Mouse (Mus musculus) mouse trophoblast stem cell (cell line): ENCODE measurements around the gene Sh3bp5l.
"Not testable (repeated sequence)": the region's sequence is repeated elsewhere in the genome, so short reads cannot be mapped to it uniquely, and the experiment has no call there.

Experiments
- in situ Hi-C, 2 experiments: fragments of 300-500 bp; cut with MseI, MboI; formaldehyde crosslinking; loops; 2 replicates in 1 of 2; 3 replicates in 1 of 2; pipeline ENCODE4 v1.15.1; 2025

The Sh3bp5l gene

DNA sequence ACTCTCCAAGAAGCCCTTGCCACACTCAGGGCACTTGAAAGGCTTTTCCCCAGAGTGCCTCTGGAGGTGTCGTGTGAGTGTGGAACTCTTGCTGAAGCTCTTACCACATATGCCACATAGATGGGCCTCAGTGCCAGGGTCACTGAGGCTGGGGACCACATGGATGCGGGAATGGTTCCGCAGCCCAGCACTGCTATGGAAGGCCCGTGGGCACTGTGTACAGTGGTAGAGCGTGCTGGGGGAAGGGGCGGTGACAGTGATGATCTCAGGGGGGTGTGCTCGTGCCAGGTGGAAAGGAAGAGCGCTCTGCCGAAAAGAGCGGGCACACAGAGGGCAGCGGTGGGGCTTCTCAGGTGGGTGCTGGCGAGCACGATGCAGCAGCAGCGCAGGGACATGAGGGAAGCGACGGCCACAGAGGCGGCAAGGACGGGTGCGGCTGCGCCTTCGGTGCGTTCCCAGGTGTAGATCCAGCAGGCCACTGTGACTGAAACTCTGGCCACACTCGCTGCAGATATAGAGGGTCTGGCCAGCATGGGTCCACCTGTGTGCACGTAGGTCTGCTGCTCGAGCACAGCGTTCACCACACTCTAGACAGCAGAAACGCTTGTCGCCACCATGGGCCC is 13.6 kb upstream of the Sh3bp5l start:
- in situ Hi-C loops = no loop called here

DNA sequence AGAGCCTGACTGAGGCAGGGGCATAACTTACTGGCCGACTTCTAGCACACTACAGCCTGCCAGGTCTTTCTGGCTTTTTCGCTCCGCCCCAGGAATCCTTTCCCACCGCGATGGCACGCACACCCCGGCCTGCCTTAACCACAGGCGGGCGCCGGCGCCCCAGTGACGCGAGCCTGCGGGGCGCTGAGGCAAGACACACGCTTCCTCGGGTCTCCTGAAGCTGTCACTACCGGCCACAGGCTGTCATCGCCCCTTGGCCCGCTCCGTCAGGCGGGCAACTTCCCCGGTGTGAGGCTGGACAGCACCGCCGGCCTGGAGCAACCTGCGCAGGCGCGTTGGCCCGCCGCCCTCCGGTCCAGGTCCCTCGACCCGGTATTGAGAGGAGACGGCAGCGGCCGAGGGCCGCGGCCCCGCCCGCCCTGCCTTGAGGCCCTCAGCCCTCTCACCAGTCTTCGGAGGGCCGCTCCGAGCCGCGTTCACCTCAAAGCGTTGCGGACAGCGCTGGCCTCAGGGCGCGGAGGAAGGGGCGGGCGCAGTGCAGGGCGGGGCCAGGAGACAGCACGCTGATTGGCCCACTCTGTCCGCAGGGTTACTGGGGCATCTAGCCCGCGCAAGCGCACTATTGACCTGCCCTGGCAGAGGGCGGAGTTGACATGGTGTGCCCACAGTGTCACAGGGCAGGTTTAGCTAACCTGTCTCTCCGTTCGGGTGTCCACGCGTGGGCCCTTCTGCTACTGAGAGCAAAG is 7.5 kb upstream of the Sh3bp5l start:
- in situ Hi-C loops = no loop called here

DNA sequence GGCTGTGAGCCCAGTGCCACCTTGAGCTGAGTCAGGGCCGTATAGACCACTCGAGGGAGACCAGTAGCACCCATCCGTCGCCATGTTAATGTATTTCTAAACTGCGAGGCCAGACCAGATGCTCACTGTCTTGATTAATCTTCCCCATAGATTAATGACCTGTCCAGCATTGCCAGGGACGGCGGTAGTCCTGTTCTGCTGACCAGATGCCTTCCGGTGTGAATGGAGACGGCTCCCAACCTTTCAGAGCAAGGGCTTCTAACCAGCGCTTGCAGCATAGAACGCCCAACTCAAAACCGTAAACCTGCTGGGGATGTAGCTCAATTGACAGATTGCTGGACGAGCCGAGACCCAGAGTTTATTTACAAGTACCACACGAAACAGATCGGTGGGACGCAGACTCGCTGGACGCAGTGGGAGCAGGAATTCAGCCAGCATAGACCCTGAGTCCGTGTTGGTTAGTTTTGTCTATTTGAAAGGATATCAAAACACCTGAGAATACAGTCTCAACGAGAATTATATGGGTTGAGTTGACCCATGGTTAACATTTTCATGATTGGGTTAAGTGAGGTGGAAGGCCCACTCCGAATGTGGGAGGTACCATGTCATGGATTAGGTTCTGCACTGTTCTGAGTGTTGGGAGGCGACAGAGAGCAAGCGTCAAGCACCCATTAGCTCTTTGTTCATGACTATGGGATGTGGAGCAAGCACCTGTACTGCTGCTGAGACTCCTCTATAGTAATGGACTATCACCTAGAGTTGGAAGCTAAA is 6.8 kb upstream of the Sh3bp5l start:
- in situ Hi-C loops = no loop called here

GRCm38 (mm10) chr11:58324614-58325229 is 5.8 kb upstream of the Sh3bp5l start:
- in situ Hi-C loops = no loop called here

- in situ Hi-C loops = no loop called here
Observed at GRCm38 (mm10) chr11:58326781-58327180, 3.7 kb upstream of the Sh3bp5l start.

DNA sequence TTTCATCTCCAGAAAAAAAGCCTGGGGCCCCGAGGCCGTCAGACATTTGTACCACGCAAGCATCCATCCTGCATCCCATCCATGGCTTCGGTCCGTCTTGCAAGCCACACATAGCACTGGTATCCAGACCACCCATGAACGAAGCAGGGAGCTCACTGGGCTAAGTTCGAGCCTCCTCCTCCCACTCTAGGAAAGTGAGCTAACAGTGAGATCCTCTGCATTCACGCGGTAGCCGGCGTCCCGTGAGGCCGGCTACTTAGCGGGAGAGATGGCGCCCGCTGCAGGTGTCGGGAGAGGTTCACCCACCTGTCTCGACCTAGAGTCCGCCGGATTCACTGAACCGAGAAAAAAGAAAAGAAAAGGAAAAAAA is 633 bp upstream of the Sh3bp5l start:
- in situ Hi-C loops = no loop called here

GRCm38 (mm10) chr11:58331149-58331495 is 598 bp downstream of the Sh3bp5l start:
- in situ Hi-C loops = no loop called here

- in situ Hi-C loops = no loop called here
Observed at GRCm38 (mm10) chr11:58331546-58331945, 1.0 kb downstream of the Sh3bp5l start.

DNA sequence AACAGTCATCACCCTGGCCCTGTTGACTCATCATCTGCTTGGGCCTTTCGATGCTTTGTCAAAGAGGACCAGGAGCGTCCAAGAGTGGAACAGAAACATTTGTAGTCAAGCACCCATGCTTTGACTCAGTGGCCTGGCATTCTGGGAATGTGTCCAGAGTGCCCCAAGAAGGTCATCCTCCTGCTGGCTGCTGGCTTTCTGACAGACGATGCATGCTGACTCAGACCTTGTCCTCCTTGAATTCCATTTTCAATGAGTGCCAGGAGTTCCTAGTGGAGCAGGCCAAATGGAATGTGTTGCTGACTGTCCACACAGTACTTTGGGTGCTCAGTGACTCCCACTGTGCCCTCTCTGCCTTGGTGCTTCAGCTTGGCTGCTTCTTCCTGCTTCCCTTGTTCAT is 4.2 kb downstream of the Sh3bp5l start:
- in situ Hi-C loops = no loop called here

DNA sequence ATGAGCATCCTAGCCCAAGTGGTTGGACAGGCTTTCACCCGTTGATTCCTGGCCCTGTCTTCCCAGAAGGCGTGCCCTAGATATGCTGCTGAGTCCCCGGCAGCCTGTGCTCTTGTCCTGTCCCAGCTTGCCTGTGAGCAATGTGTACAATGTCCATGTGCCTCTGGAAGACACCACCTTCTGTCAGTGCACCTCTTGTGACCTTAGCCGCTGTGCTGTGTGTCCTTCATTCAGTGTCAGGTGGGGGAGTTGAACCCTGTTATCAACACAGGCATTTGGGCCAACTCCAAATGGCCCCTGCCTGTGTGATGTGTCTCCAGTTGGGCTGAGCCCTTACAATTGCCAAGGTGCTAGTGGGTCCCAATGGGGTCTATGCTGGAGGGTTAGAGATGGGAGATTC is 16.2 kb downstream of the Sh3bp5l start:
- in situ Hi-C loops = no loop called here

GRCm38 (mm10) chr11:58350628-58351027 is 20.1 kb downstream of the Sh3bp5l start:
- in situ Hi-C loops = no loop called here

DNA sequence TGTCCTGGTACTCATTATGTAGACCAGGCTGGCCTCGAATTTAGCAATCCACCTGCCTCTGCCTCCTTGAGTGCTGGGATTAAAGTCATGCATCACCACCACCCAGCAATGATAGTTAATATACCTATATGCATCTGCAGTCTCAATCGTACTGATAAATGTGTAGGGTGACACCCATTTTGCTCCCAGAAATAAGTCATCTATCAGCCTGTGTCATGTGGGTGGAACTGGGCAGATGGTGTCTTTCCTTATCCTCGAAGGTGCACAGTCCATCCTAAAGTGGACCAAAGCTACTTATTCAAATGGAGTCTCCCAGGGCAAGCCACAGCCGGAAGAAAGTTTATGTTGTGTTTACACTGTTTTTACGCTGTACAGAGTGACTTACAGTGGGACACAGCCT is 20.7 kb downstream of the Sh3bp5l start:
- in situ Hi-C loops = no loop called here

DNA sequence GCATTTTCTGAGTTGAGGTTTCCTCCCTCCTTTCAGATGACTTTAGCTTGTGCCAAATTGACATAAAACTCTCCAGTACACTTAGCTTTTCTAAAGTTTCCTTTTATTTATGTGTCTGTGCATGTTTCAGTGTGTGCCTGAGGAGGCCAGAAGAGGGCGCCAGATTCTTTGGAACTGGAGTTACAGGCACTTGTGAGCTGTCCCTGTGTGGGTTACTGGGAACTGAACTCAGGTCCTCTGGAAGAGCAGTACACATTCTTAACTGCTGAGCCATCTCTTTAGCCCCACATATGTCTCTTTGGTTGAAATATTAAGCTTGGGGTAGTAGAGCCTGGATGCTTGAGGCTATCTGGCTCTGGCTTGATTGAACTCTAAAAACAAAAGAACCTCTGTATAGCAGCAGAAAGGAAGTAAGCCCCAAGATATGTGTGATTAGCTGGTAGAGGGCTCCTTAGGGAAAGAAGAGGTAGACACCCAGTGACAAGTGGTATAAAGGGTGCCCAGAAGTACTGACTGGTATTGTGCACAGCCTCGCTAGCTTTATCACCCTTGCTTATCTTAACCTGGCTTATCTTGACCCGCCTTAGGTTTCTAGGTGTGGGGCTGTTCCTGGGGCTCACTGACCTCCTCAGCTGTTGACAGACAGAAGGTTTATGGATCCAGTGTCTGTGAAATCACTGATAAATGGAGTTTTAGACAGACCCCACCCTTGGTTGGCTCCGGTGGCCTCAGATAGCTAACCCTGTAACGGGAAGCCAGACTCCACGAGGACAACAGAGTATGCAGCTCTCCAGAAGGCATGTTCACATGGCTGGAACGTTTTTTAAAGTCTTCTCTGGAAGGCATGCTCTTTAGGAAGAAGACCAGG is 22.4 kb downstream of the Sh3bp5l start:
- in situ Hi-C loops = no loop called here

GRCm38 (mm10) chr11:58353709-58354108 is 23.2 kb downstream of the Sh3bp5l start:
- in situ Hi-C loops = no loop called here

DNA sequence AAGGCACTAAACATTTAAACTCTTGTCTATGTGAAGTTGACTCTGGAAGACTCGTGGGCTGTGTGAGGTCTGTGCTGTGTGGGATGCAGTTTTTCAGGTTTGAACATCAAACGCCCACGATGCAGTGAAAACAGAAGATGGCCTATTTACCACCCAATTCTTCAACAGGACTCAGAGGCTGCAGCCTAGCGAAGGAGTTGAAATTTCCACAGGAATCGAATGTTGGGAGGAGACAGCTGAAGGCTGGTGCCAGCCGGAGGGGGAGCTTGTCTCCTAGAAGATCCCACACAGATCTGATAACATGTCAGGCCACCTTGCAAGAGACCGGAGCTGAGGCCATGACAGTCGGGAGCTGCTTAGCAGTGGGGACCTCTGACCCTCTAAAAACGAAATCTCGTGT is 24.0 kb downstream of the Sh3bp5l start:
- in situ Hi-C loops = no loop called here

- in situ Hi-C loops = no loop called here
Observed at GRCm38 (mm10) chr11:58354927-58355326, 24.4 kb downstream of the Sh3bp5l start.

DNA sequence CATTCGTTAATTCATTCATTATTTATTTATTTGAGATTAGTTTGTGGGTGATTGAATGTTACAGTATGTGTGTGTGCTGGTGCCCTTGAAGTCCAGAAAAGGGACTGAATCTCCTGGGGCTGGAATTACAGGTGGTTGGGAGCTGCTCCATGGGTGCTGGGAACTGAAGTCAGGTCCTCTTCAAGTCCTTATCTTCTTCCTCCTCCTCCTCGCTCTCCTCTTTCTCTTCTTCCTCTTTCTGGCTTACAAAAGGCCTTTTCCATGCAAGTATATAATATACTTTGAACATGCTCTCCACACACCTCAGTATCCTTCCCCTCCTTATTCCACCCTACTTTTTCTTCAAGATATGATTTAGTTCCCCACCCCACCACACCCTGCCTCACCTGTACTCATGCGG is 26.5 kb downstream of the Sh3bp5l start:
- in situ Hi-C loops = no loop called here

GRCm38 (mm10) chr11:58357844-58358534 is 27.5 kb downstream of the Sh3bp5l start:
- in situ Hi-C loops = no loop called here

DNA sequence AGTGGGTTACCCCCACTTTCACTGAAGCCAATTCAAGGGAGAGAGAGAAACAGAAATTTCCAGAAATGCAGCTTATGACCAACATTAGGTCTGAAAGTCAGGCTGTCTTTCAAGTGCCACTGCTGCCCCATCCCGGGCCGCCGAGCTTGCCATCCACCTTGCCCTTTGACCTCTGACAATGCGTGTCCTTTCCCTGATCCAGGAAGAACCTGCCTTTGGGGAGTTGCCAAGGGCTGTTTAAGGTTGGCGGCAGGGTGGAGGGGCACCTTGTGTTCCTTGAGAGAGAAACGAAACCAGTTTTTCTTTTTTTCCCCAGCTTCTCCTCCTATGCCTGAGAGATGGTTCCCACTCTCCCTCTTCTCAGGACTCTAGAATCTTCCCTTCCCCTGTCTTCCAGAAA is 32.0 kb downstream of the Sh3bp5l start:
- in situ Hi-C loops = not testable (repeated sequence)

- in situ Hi-C loops = no loop called here
Observed at GRCm38 (mm10) chr11:58364454-58364853, 33.9 kb downstream of the Sh3bp5l start.

DNA sequence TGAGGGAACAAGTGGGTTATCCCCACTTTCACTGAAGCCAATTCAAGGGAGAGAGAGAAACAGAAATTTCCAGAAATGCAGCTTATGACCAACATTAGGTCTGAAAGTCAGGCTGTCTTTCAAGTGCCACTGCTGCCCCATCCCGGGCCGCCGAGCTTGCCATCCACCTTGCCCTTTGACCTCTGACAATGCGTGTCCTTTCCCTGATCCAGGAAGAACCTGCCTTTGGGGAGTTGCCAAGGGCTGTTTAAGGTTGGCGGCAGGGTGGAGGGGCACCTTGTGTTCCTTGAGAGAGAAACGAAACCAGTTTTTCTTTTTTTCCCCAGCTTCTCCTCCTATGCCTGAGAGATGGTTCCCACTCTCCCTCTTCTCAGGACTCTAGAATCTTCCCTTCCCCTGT is 35.7 kb downstream of the Sh3bp5l start:
- in situ Hi-C loops = not testable (repeated sequence)
